In the genomic region with DNA sequence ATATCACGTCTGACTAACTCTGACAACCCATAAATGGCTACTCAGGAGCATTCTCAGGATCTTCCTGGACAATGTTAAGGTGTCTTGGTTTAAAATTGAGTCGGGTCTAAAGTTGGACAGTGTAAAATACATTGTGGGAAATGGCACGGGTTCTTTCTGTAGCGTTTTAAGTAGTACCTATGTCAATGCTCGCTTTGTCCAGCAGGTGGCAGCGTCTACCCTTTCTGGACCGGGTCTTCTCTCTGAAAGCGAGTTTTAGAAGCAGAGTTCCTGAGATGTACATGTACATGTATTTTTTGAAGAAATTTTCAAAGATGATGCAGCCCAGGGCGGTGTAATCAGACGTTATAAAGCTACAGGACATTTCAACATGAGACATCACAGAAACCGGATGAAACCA, we compare ENCODE assay signal across 9 mouse cellular contexts. TPM values are rescaled to one million over a fixed set of nuclear protein-coding genes. Genes with fewer than 3 reads are reported as not detected.
DNase-seq lines count a peak whose midpoint lies in the region; ATAC-seq lines count a peak whose summit lies in the region.
"Had no signal": no experiment of that assay in that cellular context is flagged by ENCODE, and none has a peak within 500 bp of the region (broad histone marks: within the 10 kb centered on the region; RNA-seq: fewer than 3 reads in every experiment).

No protein-coding gene starts in this region.

- H3K9me3 ChIP-seq in hindbrain, embryonic 10.5 days, result no peaks in the 10 kb centered on the region
- H3K9me3 ChIP-seq in hindbrain, embryonic 12.5 days (replicated peaks), result no peaks in the 10 kb centered on the region
- H3K9me3 ChIP-seq in heart, embryonic 11.5 days (replicated peaks; ENCODE audit: control insufficient read depth, low read length), result no peaks in the 10 kb centered on the region
- no peaks in the 10 kb centered on the region for H3K9me3 ChIP-seq in megakaryocyte, embryonic 14.5 days
- H3K9me3 ChIP-seq: stomach, embryonic 15.5 days had no signal

- H3K27ac ChIP-seq in hindbrain, embryonic 10.5 days, result no peak overlapping the region
- no peak overlapping the region for H3K27ac ChIP-seq in hindbrain, embryonic 12.5 days
- H3K27ac ChIP-seq in heart, embryonic 11.5 days (ENCODE audit: low read depth, low read length), result no peak overlapping the region
- H3K27ac ChIP-seq: stomach, embryonic 15.5 days had no signal

- H3K4me3 ChIP-seq in hindbrain, embryonic 10.5 days, result no peak overlapping the region
- no peak overlapping the region for H3K4me3 ChIP-seq in hindbrain, embryonic 12.5 days
- peak overlapping the region; percentile 11; the same call in 1 of the 2 replicates for H3K4me3 ChIP-seq in heart, embryonic 11.5 days (ENCODE audit: low read depth, low read length)
- H3K4me3 ChIP-seq in megakaryocyte, embryonic 14.5 days (replicated peaks), result peak overlapping the region; percentile 86
- H3K4me3 ChIP-seq: stomach, embryonic 15.5 days had no signal

- no peaks in the 10 kb centered on the region for H3K36me3 ChIP-seq in hindbrain, embryonic 10.5 days
- no peaks in the 10 kb centered on the region for H3K36me3 ChIP-seq in hindbrain, embryonic 12.5 days
- no peaks in the 10 kb centered on the region for H3K36me3 ChIP-seq in heart, embryonic 11.5 days (ENCODE audit: control insufficient read depth, insufficient read depth, low read length)
- peaks cover 3% of the 10 kb centered on the region for H3K36me3 ChIP-seq in megakaryocyte, embryonic 14.5 days (replicated peaks; ENCODE audit: low read length)
- H3K36me3 ChIP-seq: stomach, embryonic 15.5 days had no signal

- peaks cover 11% of the 10 kb centered on the region for H3K4me1 ChIP-seq in hindbrain, embryonic 10.5 days (replicated peaks)
- H3K4me1 ChIP-seq in hindbrain, embryonic 12.5 days, result no peaks in the 10 kb centered on the region
- no peaks in the 10 kb centered on the region for H3K4me1 ChIP-seq in heart, embryonic 11.5 days (ENCODE audit: control insufficient read depth, insufficient read depth, low read length)
- peaks cover 38% of the 10 kb centered on the region for H3K4me1 ChIP-seq in megakaryocyte, embryonic 14.5 days
- H3K4me1 ChIP-seq: stomach, embryonic 15.5 days had no signal

- H3K27me3 ChIP-seq in hindbrain, embryonic 10.5 days (ENCODE audit: insufficient read depth, poor library complexity, severe bottlenecking), result peaks cover 8% of the 10 kb centered on the region; the same call in 1 of the 2 replicates
- H3K27me3 ChIP-seq in hindbrain, embryonic 12.5 days, result peaks cover 15% of the 10 kb centered on the region
- 0 out of 2 replicates have a peak, but pooled peaks cover 4% of the 10 kb centered on the region for H3K27me3 ChIP-seq in heart, embryonic 11.5 days (ENCODE audit: control insufficient read depth, insufficient read depth, low read length)
- H3K27me3 ChIP-seq in megakaryocyte, embryonic 14.5 days (replicated peaks), result peaks cover 2% of the 10 kb centered on the region
- H3K27me3 ChIP-seq: stomach, embryonic 15.5 days had no signal

- H3K9ac ChIP-seq in hindbrain, embryonic 12.5 days, result no peak overlapping the region
- no peak overlapping the region for H3K9ac ChIP-seq in heart, embryonic 11.5 days (ENCODE audit: low read depth, low read length)
- H3K9ac ChIP-seq: stomach, embryonic 15.5 days had no signal

- DNase-seq in hindbrain, embryonic 10.5 days (ENCODE audit: low spot score), result peak; percentile 82
- peak; percentile 69 for DNase-seq in adrenal gland, adult 2 months
- peak; percentile 87 for DNase-seq in embryo, embryonic 11 days
- peak; percentile 87 to 88 for DNase-seq in layer of hippocampus, postnatal 10 days (ENCODE audit: low spot score in 2 of 2)
- peak; percentile 68 to 78 for DNase-seq in spleen, postnatal 36 days (ENCODE audit: low spot score in 2 of 2)

- 11% methylated on average over 11 of the region's 11 CpGs for WGBS in hindbrain, embryonic 10.5 days
- WGBS in hindbrain, embryonic 12.5 days, result 11% methylated on average over 11 of the region's 11 CpGs
- 9% methylated on average over 11 of the region's 11 CpGs for WGBS in heart, embryonic 11.5 days (ENCODE audit: insufficient replicate concordance)

- no peak overlapping the region for H3K4me2 ChIP-seq in hindbrain, embryonic 12.5 days (replicated peaks)
- H3K4me2 ChIP-seq in heart, embryonic 11.5 days, result peak overlapping the region; percentile 3
- H3K4me2 ChIP-seq: stomach, embryonic 15.5 days had no signal

- ATAC-seq in hindbrain, embryonic 12.5 days (ENCODE audit: low FRiP score), result no peak
- ATAC-seq in heart, embryonic 11.5 days (replicated peaks; ENCODE audit: insufficient number of reproducible peaks, low FRiP score, low TSS enrichment), result no peak

RNA-seq across cellular contexts. Expression of gene Lat, which starts 45.6 kb away (rescaled TPM):
- polyA plus RNA-seq in hindbrain, embryonic 10.5 days (2016; fragmentation: Nextera tagmentation; extraction: Ambion mirVana), result 3.5 and 3.9 TPM in 2 replicates
- polyA plus RNA-seq in hindbrain, embryonic 12.5 days (2016; fragmentation: Nextera tagmentation; extraction: Ambion mirVana), result 2.8 and 3.0 TPM in 2 replicates
- 1 to 10 TPM in 1 of 2 experiments, under 1 TPM in 1; 0.43 to 1.1 TPM for total RNA-seq in adrenal gland, adult 2 months (2021)
- 1.2 and 2.0 TPM in 2 replicates for polyA plus RNA-seq in adrenal gland, adult 2 months (2012; rRNA removed)
- 5.1 and 6.1 TPM in 2 replicates for polyA plus RNA-seq in heart, embryonic 11.5 days (2014; fragmentation: Nextera tagmentation; extraction: Ambion mirVana)
- 1 to 10 TPM in 1 of 2 experiments, under 1 TPM in 1; 0.73 to 1.8 TPM for total RNA-seq in layer of hippocampus, postnatal 10 days (2021)
- polyA plus RNA-seq in megakaryocyte, embryonic 14.5 days (2012; ENCODE audit: insufficient read depth, low replicate concordance), result 715 and 927 TPM in 2 replicates

RNA-seq across cellular contexts. Expression of gene Sbk1, which starts 51.3 kb away (rescaled TPM):
- 100 and 180 TPM in 2 replicates for polyA plus RNA-seq in hindbrain, embryonic 10.5 days (2016; fragmentation: Nextera tagmentation; extraction: Ambion mirVana)
- 309 and 312 TPM in 2 replicates for polyA plus RNA-seq in hindbrain, embryonic 12.5 days (2016; fragmentation: Nextera tagmentation; extraction: Ambion mirVana)
- 10 to 100 TPM; 32.4 to 91.1 TPM for total RNA-seq in adrenal gland, adult 2 months (2021)
- 112 and 178 TPM in 2 replicates for polyA plus RNA-seq in adrenal gland, adult 2 months (2012; rRNA removed)
- 16.7 and 17.6 TPM in 2 replicates for polyA plus RNA-seq in heart, embryonic 11.5 days (2014; fragmentation: Nextera tagmentation; extraction: Ambion mirVana)
- total RNA-seq in layer of hippocampus, postnatal 10 days (2021), result 100 to 1,000 TPM; 190 to 192 TPM
- 1.4 and 5.6 TPM in 2 replicates for polyA plus RNA-seq in megakaryocyte, embryonic 14.5 days (2012; ENCODE audit: insufficient read depth, low replicate concordance)

RNA-seq across cellular contexts. Expression of gene Spns1, which starts 53.5 kb away (rescaled TPM):
- 66.8 and 68.6 TPM in 2 replicates for polyA plus RNA-seq in hindbrain, embryonic 10.5 days (2016; fragmentation: Nextera tagmentation; extraction: Ambion mirVana)
- polyA plus RNA-seq in hindbrain, embryonic 12.5 days (2016; fragmentation: Nextera tagmentation; extraction: Ambion mirVana), result 67.4 and 67.7 TPM in 2 replicates
- 10 to 100 TPM; 31.3 to 39.0 TPM for total RNA-seq in adrenal gland, adult 2 months (2021)
- 223 and 234 TPM in 2 replicates for polyA plus RNA-seq in adrenal gland, adult 2 months (2012; rRNA removed)
- 31.5 and 40.1 TPM in 2 replicates for polyA plus RNA-seq in heart, embryonic 11.5 days (2014; fragmentation: Nextera tagmentation; extraction: Ambion mirVana)
- total RNA-seq in layer of hippocampus, postnatal 10 days (2021), result 10 to 100 TPM; 78.8 to 91.0 TPM
- 74.6 and 153 TPM in 2 replicates for polyA plus RNA-seq in megakaryocyte, embryonic 14.5 days (2012; ENCODE audit: insufficient read depth, low replicate concordance)

Comparison
In these comparisons a context has a peak if more than half of its experiments do, and no peak if none do; other contexts are left out.
1. H3K4me3 ChIP-seq: peak in heart, embryonic 11.5 days (single experiment) and megakaryocyte, embryonic 14.5 days (single experiment); none in hindbrain, embryonic 10.5 days (single experiment) and hindbrain, embryonic 12.5 days (single experiment).
2. RNA of gene Lat, which starts 45.6 kb away (polyA plus RNA-seq): 715 to 927 TPM in megakaryocyte, embryonic 14.5 days; 5.1 to 6.1 TPM in heart, embryonic 11.5 days, 3.5 to 3.9 TPM in hindbrain, embryonic 10.5 days, 2.8 to 3.0 TPM in hindbrain, embryonic 12.5 days and 1.2 to 2.0 TPM in adrenal gland, adult 2 months; every median in the first group is over 100 times any median in the second.
3. Peak in every context shown above with its lines, with median percentiles within 50 percentile points of each other: DNase-seq.